Mouse (Mus musculus) heart, postnatal 4 days (tissue): Measurements from ENCODE around the gene Nos1ap. TPM values are rescaled to one million over a fixed set of nuclear protein-coding genes. Genes with fewer than 3 reads are reported as not detected.

Experiments used
- DNase-seq: peaks from one replicate; pipeline ENCODE4 v3.0.0; 2021
- total RNA-seq, 2 experiments: library from RNA; stranded (reverse); gene quantifications; 2 replicates each; pipeline ENCODE4 v1.2.3; 2021

Gene Nos1ap
- total RNA-seq, 2 experiments from 2014 or later = 19.9 to 20.0 TPM

DNA sequence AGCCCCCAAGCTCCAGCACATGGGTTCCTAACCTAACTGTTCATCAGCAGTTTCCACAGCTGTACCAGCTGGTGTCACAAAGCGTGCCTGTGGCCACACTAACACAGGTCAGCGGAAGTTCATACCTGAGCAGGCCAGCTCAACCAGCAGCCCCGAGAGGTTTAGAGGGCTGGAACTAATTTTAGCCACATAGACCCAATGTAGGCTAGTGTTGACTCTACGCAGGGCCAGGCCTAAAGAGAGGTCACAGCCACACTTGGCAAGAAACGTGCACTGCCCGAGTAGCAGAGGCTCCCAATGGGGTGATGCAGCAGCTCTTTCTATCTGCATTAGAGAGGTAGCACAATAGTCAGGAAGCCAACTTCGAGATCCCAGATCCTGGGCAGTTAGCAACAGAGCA is 88.1 kb downstream of the Nos1ap start:
- no peak for DNase-seq

DNA sequence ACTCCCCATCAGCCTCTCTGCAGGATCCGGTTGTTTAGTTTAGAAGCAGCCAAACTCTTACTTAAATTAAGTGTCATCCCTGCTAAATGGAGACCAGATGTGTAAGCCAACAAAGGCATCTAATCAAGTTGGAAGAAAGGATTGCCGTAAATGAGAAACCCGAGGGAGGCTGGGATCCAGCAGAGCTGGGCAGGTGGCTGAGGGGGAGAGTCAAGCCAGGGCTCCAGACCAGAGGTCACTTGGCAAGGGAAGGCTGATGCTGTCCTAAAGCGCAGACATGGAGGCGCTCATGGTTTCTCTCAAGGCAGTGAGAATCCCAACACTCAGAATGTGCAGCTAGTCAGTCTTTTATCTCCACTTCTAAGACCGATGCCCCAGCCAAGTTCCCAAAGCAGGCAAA is 89.8 kb downstream of the Nos1ap start:
- no peak for DNase-seq

DNA sequence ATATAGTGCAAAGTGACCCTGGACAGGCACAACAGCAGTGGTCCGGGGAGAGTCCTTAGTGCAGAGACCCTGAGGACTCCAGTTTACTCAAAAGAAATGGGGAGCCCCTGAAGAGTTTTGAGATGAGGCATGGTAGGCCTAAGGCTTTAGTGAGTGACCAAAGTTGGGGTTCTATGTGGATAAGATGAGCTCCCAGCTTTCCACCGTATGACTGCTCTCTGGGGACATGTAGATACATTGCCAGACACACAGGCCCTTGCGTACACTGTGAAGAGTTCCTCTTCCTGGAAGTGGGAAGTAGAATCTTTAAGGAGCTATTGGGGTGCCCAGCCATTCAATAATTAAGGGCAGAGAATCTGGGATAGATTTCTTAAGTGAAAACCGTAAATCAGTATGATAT is 90.2 kb downstream of the Nos1ap start:
- DNase-seq = no peak

- DNase-seq = no peak
These were observed 91.0 kb downstream of the Nos1ap start for GRCm38 (mm10) chr1:170498645-170499044.

DNA sequence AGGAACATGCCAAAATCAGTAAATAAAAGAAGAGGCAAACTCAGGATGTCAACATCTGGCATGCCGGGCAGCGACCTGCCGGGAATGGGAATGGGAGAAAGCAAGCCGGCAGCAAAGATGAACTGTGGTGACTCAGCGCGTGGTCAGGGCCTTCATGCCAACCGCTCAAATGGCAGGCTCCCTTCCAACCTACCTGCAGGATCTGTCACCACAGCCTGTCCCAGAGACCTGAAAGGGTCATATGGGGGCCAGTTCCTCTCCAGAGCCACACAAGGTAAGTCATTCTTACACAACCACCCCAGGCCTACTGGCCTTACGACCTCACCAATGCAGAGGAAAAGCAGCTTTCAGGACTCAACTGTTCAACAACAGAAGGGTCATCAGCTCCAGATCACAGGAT is 93.4 kb downstream of the Nos1ap start:
- DNase-seq = no peak

- DNase-seq = no peak
These were observed 94.0 kb downstream of the Nos1ap start for GRCm38 (mm10) chr1:170495538-170496183.

DNA sequence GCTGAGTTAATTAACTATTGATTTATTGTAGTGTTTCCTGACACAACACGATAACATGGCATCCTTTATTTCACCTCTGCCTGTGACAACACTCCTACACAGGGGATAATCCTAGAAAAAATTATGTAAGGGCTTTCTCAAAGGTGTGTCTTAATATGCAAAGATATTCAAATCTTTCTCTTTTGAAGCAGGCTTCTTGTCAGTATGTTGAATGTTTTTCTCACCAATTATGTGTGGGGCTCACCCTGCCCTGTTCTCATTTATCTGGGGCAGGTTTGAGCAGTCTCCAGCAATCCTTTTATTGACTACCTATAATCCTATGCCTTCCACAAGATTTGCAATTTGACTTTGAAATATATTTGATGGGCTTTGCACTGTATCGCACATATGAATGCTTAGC is 97.1 kb downstream of the Nos1ap start:
- DNase-seq = no peak

DNA sequence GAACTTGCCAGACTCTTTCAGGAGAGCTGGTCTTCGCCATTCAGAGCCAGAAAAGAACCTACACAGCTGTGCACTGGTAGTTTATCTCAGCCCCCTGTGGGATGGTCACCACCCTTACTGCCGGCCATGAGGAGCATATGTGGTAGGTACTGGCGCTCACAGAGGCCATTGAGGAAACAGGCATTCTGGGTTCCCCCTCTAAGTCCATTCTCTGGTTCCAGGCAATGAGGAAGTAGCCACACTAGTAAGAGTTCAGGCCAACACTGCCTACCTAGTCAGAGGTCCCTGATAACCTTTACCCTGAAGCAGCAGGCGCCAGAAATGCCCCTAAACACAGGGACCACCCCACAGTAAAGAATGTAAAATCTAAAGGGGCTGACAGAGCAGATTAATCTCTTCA is 97.6 kb downstream of the Nos1ap start:
- no peak for DNase-seq

DNA sequence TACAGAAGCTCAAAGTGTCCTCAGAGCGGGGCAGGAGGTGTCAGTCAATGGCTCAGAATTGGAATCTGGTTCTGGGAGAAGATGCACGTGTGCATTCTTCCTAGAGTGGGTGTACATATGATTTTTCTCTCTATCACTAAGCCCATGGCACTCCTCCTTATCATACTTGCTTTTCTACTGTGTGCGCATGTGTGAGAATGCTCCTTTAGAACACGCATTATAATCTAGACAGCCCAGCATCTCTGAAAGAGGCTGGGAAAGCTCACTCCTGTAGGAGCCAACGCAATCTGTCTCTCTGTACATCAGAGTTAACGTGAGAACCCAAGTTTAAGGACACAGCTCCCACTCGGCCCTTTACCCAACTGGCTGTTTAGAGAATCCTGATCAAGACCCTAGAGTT is 99.7 kb downstream of the Nos1ap start:
- no peak for DNase-seq

DNA sequence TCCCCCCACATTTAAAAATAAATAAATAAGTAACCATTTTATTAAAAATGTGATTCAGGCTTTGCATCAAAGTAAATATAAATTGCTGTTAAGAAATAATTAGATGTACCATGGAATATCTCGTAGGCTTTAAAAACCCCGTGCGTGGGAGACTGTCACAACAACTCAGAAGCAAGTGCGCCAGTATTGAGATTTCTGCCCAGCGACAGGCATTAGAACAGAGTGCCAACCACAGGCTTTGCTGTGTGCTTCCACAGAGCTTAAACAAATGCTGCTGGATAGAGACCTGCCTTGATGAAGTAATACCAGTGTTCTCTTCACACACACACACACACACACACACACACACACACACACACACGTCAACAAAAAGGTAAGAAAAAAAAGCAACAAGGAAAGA is 100.2 kb downstream of the Nos1ap start:
- no peak for DNase-seq

- DNase-seq = no peak
These were observed 104.5 kb downstream of the Nos1ap start for GRCm38 (mm10) chr1:170485119-170485518.

- no peak for DNase-seq
These were observed 107.3 kb downstream of the Nos1ap start for GRCm38 (mm10) chr1:170482236-170482905.

DNA sequence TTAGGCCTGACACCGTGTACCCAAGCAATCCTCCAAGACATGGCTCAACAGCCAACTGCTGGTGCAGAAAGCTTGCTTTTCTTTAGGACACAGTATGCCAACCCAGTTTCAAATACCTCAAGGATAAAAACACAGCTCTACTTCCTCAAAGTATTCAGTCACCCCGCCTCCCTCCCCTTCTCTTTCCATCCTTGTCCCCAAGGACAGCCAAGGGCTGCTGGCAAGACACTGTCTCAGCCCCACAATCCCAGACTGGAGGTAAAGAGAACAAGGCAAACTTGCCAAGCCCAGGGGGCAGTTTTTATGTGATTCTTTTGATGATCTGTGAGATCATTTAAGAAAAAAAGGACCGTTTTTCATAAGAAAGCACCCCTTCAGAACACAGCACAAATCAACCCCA is 108.6 kb downstream of the Nos1ap start:
- no peak for DNase-seq

DNA sequence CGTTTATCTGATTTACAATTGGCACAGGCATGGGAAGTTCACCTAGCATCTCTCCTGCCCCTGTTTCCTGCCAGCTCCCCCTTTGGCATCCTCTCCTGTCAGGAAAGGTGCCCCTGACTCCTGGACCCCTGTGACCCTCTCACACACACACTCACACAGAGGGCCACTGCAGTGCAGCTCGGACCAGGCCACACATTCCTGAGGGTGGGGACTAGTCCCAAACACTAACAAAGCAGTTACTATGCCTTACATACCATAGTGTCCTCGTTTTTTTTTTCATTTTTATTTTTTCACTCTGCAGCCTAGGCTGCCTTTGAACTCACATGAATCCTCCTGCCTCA is 110.2 kb downstream of the Nos1ap start:
- no peak for DNase-seq

GRCm38 (mm10) chr1:170478791-170479457 is 110.7 kb downstream of the Nos1ap start:
- no peak for DNase-seq

- DNase-seq = no peak
These were observed 111.7 kb downstream of the Nos1ap start for GRCm38 (mm10) chr1:170477636-170478600.

- no peak for DNase-seq
These were observed 116.2 kb downstream of the Nos1ap start for GRCm38 (mm10) chr1:170473460-170473859.

- no peak for DNase-seq
These were observed 116.8 kb downstream of the Nos1ap start for GRCm38 (mm10) chr1:170472861-170473260.

DNA sequence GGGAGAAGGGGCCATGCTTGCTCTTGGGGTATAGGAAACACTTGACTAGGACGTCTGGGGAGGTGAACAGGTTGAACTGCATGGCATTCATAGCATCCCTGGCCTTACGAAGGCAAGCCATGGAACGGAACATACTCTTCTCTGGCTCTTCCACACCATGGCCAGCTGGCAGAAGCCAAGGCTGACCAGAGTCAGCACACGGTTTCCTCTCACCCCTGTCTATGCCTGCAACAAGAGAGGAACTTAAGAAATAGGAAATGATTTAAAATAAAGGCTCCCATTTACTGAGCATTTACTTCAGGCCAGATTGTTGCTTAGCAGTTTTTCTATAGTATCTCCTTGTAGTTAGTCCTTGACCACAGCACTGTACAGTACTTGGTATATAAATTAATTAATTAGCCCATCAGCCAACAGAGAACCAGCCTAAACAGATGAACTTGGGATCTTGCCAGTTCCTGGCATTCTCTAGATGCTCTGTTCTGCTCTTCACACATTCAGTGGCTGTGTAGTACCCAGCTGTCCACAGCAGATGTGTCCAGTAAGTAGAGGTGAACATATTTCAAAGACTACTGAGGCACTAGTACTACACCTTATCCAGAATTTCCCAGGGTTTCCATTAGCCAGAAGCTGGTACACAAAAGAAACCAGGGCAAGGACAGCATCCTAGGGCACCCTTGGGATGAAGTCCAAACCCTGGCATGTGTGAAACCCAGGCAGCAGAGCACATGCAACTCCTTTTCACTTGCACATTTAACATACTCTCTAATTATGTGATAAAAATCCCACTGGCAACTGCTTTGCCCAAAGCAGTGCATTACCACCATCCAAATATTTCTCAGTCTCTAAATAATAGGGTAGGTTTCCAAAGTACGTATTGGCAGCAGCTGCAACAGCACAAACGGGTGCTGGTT is 123.3 kb downstream of the Nos1ap start:
- no peak for DNase-seq

GRCm38 (mm10) chr1:170462140-170462539 is 127.5 kb downstream of the Nos1ap start:
- DNase-seq = no peak

GRCm38 (mm10) chr1:170459896-170460602 is 129.6 kb downstream of the Nos1ap start:
- no peak for DNase-seq
